Mouse (Mus musculus) inflammation-experienced regulatory T-cells, adult 6 months (primary cell): ENCODE data around the gene Elob. TPM values are rescaled to one million over a fixed set of nuclear protein-coding genes. Genes with fewer than 3 reads are reported as not detected.

Source experiments
- ATAC-seq: one replicate; pipeline ENCODE4 v1.8.0; 2017
- polyA plus RNA-seq, 3 experiments: library from polyadenylated mRNA; unstranded; fragments of 100-300 nt; shearing (Covaris generic); gene quantifications; one replicate each; pipeline ENCODE4 v1.2.1; 2017

Elob gene
- polyA plus RNA-seq, 3 experiments from 2014 or later: 674 to 762 (median 707) TPM

- ATAC-seq: no peak
Measured at GRCm38 (mm10) chr17:23777141-23777540, 51.8 kb downstream of the Elob start.

- ATAC-seq: no peak
Measured at GRCm38 (mm10) chr17:23776216-23776615, 52.7 kb downstream of the Elob start.

Other genes with a start within 250 kb of the Elob start
- gene Zfp13, start 229.6 kb downstream of the Elob start, polyA plus RNA-seq: under 1 TPM in 1 of 3 experiments, not detected in 2; 0.71 TPM
- gene Zscan10, start 228.3 kb downstream of the Elob start, polyA plus RNA-seq: 1 to 10 TPM in 2 of 3 experiments, under 1 TPM in 1; 0.73 to 3.1 (median 1.2) TPM
- gene Mmp25, start 183.9 kb downstream of the Elob start, polyA plus RNA-seq: 1 to 10 TPM in 2 of 3 experiments, under 1 TPM in 1; 0.80 to 6.6 (median 2.8) TPM
- under 1 TPM in 1 of 3 experiments, not detected in 2; 0.23 TPM for gene Bicdl2, start 168.6 kb downstream of the Elob start, polyA plus RNA-seq
- 10 to 100 TPM; 62.6 to 79.5 (median 70.7) TPM for gene Hcfc1r1, start 155.5 kb downstream of the Elob start, polyA plus RNA-seq
- gene Thoc6, start 155.3 kb downstream of the Elob start, polyA plus RNA-seq: 10 to 100 TPM; 27.1 to 36.7 (median 27.5) TPM
- 1 to 10 TPM; 3.7 to 6.5 (median 4.6) TPM for gene Tnfrsf12a, start 151.7 kb downstream of the Elob start, polyA plus RNA-seq
- not detected for gene Cldn6, start 149.9 kb downstream of the Elob start, polyA plus RNA-seq
- gene Cldn9, start 145.1 kb downstream of the Elob start, polyA plus RNA-seq: not detected
- not detected for gene 1520401A03Rik, start 106.4 kb downstream of the Elob start, polyA plus RNA-seq
- 10 to 100 TPM in 2 of 3 experiments, 1 to 10 TPM in 1; 7.5 to 18.5 (median 11.3) TPM for gene Pkmyt1, start 102.8 kb downstream of the Elob start, polyA plus RNA-seq
- gene Paqr4, start 88.3 kb downstream of the Elob start, polyA plus RNA-seq: 1 to 10 TPM; 1.3 to 7.2 (median 2.5) TPM
- gene Kremen2, start 83.3 kb downstream of the Elob start, polyA plus RNA-seq: 1 to 10 TPM in 2 of 3 experiments, under 1 TPM in 1; 0.78 to 3.2 (median 1.1) TPM
- 10 to 100 TPM; 13.2 to 15.6 (median 13.7) TPM for gene Flywch1, start 57.5 kb downstream of the Elob start, polyA plus RNA-seq
- gene Flywch2, start 43.1 kb downstream of the Elob start, polyA plus RNA-seq: 1 to 10 TPM; 1.3 to 3.1 (median 2.3) TPM
- gene Srrm2, start 38.6 kb downstream of the Elob start, polyA plus RNA-seq: 100 to 1,000 TPM; 271 to 328 (median 302) TPM
- 1 to 10 TPM in 2 of 3 experiments, not detected in 1; 1.3 to 1.6 TPM for gene Prss33, start 6.9 kb upstream of the Elob start, polyA plus RNA-seq
- gene Prss32, start 14.7 kb upstream of the Elob start, polyA plus RNA-seq: 1 to 10 TPM in 1 of 3 experiments, under 1 TPM in 1, not detected in 1; 0.34 to 1.1 TPM
- 10 to 100 TPM in 2 of 3 experiments, 1 to 10 TPM in 1; 3.9 to 19.1 (median 13.6) TPM for gene Prss41, start 15.0 kb upstream of the Elob start, polyA plus RNA-seq
- gene Prss21, start 38.9 kb upstream of the Elob start, polyA plus RNA-seq: not detected
- gene Dcpp1, start 51.7 kb upstream of the Elob start, polyA plus RNA-seq: not detected
- gene Dcpp2, start 51.7 kb upstream of the Elob start, polyA plus RNA-seq: not detected
- gene Dcpp3, start 88.3 kb upstream of the Elob start, polyA plus RNA-seq: not detected
- gene Sbp, start 112.5 kb upstream of the Elob start, polyA plus RNA-seq: not detected
- gene Sbpl, start 126.1 kb upstream of the Elob start, polyA plus RNA-seq: not detected
- 1 to 10 TPM in 1 of 3 experiments, not detected in 2; 2.4 TPM for gene Prss30, start 151.4 kb upstream of the Elob start, polyA plus RNA-seq
- gene Prss22, start 169.0 kb upstream of the Elob start, polyA plus RNA-seq: not detected
- gene Prss27, start 209.0 kb upstream of the Elob start, polyA plus RNA-seq: under 1 TPM in 1 of 3 experiments, not detected in 2; 0.36 TPM
- 1 to 10 TPM; 4.3 to 6.5 (median 6.3) TPM for gene Kctd5, start 244.3 kb upstream of the Elob start, polyA plus RNA-seq